In the genomic region with DNA sequence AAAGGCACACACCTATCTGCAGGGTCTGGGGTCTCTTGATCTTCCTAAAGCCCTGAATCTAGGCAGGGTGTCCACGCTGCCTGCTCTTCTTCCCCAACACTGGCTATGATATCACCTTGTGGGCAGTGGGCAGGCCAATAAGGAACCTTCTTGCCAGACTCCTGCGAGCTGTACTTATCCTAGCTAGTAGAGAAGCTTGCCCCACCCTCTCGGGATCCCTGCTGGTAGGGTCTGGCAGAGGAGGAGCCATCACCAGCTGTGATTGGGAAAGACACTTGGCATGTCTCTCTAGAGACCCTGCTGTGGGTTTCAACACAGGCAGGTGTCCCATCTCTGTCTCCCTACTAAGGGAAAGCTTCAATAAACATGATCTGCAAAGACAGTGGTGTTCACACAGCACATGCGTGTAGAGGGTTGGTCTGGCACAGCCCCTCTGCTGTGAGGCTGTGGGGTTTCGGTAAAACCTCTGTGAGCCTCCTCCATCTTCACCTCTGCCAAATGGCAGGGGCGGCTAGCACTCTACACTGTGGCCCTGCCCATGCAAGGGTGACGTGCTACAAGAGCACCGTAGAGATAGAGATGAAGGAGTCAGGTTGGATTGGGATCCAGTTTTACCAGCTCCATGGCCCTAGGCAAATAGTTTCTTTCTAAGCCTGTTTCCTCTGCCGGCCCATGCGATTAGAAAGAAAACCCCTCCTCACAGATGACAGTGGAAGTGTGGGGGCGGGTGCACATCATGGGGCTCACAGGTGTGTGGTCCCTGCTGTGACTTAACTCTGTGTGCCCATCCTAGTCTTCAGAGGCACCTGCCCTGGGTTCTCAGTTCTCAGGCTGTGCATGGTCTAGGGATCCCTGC, we compare ENCODE assay signal across 7 mouse cellular contexts. TPM values are rescaled to one million over a fixed set of nuclear protein-coding genes. Genes with fewer than 3 reads are reported as not detected.
DNase-seq lines count a peak whose midpoint lies in the region; ATAC-seq and TF ChIP-seq lines count a peak whose summit lies in the region.

No protein-coding gene starts in this region.

- ATAC-seq in common myeloid progenitor, adult 5-6 weeks (replicated peaks; ENCODE audit: low read depth, poor library complexity, severe bottlenecking): peak; percentile 17; the same call in 1 of the 2 replicates
- ATAC-seq in forebrain, embryonic 15.5 days (replicated peaks): no peak
- no peak for ATAC-seq in activated CD4-positive, CD25-positive, alpha-beta regulatory T cell, adult 4 months

- DNase-seq in layer of hippocampus, adult 2 months (ENCODE audit: low spot score in 2 of 2): no peak
- no peak for DNase-seq in layer of hippocampus, adult 9-11 months
- DNase-seq in adrenal gland, postnatal 14 days: no peak

- H3K27ac ChIP-seq in layer of hippocampus, adult 2 months: peak overlapping the region; percentile 94
- peak overlapping the region; percentile 96 for H3K27ac ChIP-seq in forebrain, embryonic 15.5 days (replicated peaks)

- no peak for TF ChIP-seq CTCF in layer of hippocampus, adult 2 months (conservative IDR thresholded peaks at IDR 0.05)

- H3K36me3 ChIP-seq in forebrain, embryonic 15.5 days: no peaks in the 10 kb centered on the region
- no peaks in the 10 kb centered on the region for H3K36me3 ChIP-seq in myocyte (ENCODE audit: control insufficient read depth, insufficient read depth)

- H3ac ChIP-seq in myocyte (ENCODE audit: control insufficient read depth, insufficient read length): no peak overlapping the region

- no peaks in the 10 kb centered on the region for H3K27me3 ChIP-seq in forebrain, embryonic 15.5 days
- H3K27me3 ChIP-seq in myocyte (ENCODE audit: control insufficient read depth, insufficient read depth, insufficient read length): no peaks in the 10 kb centered on the region

- H3K79me2 ChIP-seq in myocyte (ENCODE audit: control insufficient read depth, insufficient read depth): no peaks in the 10 kb centered on the region

- WGBS in forebrain, embryonic 15.5 days: 70% methylated on average over 11 of the region's 11 CpGs

- H3K4me1 ChIP-seq in forebrain, embryonic 15.5 days: peaks cover 63% of the 10 kb centered on the region

- no peak for TF ChIP-seq POLR2A in myocyte (IDR thresholded peaks at IDR 0.05; ENCODE audit: insufficient read length, low read depth)

- H3K9ac ChIP-seq in forebrain, embryonic 15.5 days (replicated peaks): no peak overlapping the region

- H3K9me3 ChIP-seq in forebrain, embryonic 15.5 days: no peaks in the 10 kb centered on the region

- H3K4me2 ChIP-seq in forebrain, embryonic 15.5 days (replicated peaks): no peak overlapping the region
- no peak overlapping the region for H3K4me2 ChIP-seq in myocyte (ENCODE audit: low read depth)

- no peak overlapping the region for H3K4me3 ChIP-seq in layer of hippocampus, adult 2 months
- no peak overlapping the region for H3K4me3 ChIP-seq in forebrain, embryonic 15.5 days
- H3K4me3 ChIP-seq in myocyte: no peak overlapping the region

TF ChIP-seq in myocyte, 11 proteins besides CTCF, POLR2A, EP300 and RAD21:
- TF ChIP-seq MYOG (IDR thresholded peaks at IDR 0.05; ENCODE audit: control insufficient read depth in 1 of 3, insufficient read depth in 1 of 3, insufficient read length in 2 of 3, low read depth in 2 of 3) (peak in 1 of 3 experiments; percentile 48), MYOD1 (IDR thresholded peaks at IDR 0.05; ENCODE audit: control insufficient read depth in 1 of 3, insufficient read length in 2 of 3, low read depth in 2 of 3) (peak in 2 of 3 experiments; percentile 6 to 43), E2F4 (IDR thresholded peaks at IDR 0.05; ENCODE audit: insufficient read depth) (no peak)

RNA-seq across cellular contexts. Expression of gene Adgrg1, which starts 16.3 kb away (rescaled TPM):
- total RNA-seq in layer of hippocampus, adult 2 months (2021): 10 to 100 TPM; 89.7 to 90.5 TPM
- total RNA-seq in common myeloid progenitor, adult 5-6 weeks (2017): 293 and 407 TPM in 2 replicates
- 135 and 140 TPM in 2 replicates for polyA plus RNA-seq in forebrain, embryonic 15.5 days (2015; fragmentation: Nextera tagmentation; extraction: Ambion mirVana)
- polyA plus RNA-seq in myocyte (2012; fragmentation: generic; extraction: Trizol): 12.4 TPM
- total RNA-seq in adrenal gland, postnatal 14 days (2021): 35.5 and 54.3 TPM in 2 replicates
- polyA plus RNA-seq in activated CD4-positive, CD25-positive, alpha-beta regulatory T cell, adult 4 months (2017; shearing (Covaris generic)): 1 to 10 TPM; 1.8 to 2.8 TPM

RNA-seq across cellular contexts. Expression of gene Adgrg3, which starts 26.7 kb away (rescaled TPM):
- under 1 TPM; 0.18 to 0.34 TPM for total RNA-seq in layer of hippocampus, adult 2 months (2021)
- total RNA-seq in common myeloid progenitor, adult 5-6 weeks (2017): 144 and 156 TPM in 2 replicates
- 1.0 and 1.2 TPM in 2 replicates for polyA plus RNA-seq in forebrain, embryonic 15.5 days (2015; fragmentation: Nextera tagmentation; extraction: Ambion mirVana)
- 9.1 TPM for polyA plus RNA-seq in myocyte (2012; fragmentation: generic; extraction: Trizol)
- total RNA-seq in adrenal gland, postnatal 14 days (2021): 4.0 and 4.2 TPM in 2 replicates
- polyA plus RNA-seq in activated CD4-positive, CD25-positive, alpha-beta regulatory T cell, adult 4 months (2017; shearing (Covaris generic)): under 1 TPM; 0.21 to 0.41 TPM

Comparison
In these comparisons a context has a peak if more than half of its experiments do, and no peak if none do; other contexts are left out.
1. RNA of gene Adgrg3, which starts 26.7 kb away (total RNA-seq): 144 to 156 TPM in common myeloid progenitor, adult 5-6 weeks; 4.0 to 4.2 TPM in adrenal gland, postnatal 14 days and 0.18 to 0.34 TPM in layer of hippocampus, adult 2 months; every median in the first group is over 10 times any median in the second.